ENCODE assay signal across 25 mouse cellular contexts in genomic region chr8:46963619-46964145, GRCm38 (mm10). TPM values are rescaled to one million over a fixed set of nuclear protein-coding genes. Genes with fewer than 3 reads are reported as not detected.
A peak's percentile ranks its signal among the peaks of the same experiment; 100 is the strongest.
DNase-seq lines count a peak whose midpoint lies in the region; ATAC-seq and TF ChIP-seq lines count a peak whose summit lies in the region.
"Had no signal": no experiment of that assay in that cellular context is flagged by ENCODE, and none has a peak within 500 bp of the region (broad histone marks: within the 10 kb centered on the region; RNA-seq: fewer than 3 reads in every experiment).

No protein-coding gene starts in this region.

- ATAC-seq in forebrain, embryonic 11.5 days (replicated peaks; ENCODE audit: low FRiP score) = no peak
- no peak for ATAC-seq in forebrain, embryonic 16.5 days
- no peak for ATAC-seq in midbrain, embryonic 14.5 days (ENCODE audit: low FRiP score, low TSS enrichment)
- peak; percentile 9; the same call in 1 of the 2 replicates for ATAC-seq in limb, embryonic 14.5 days (ENCODE audit: low FRiP score, low read depth)
- ATAC-seq: intestine, embryonic 16.5 days; midbrain, embryonic 13.5 days; Patski had no signal

- no peaks in the 10 kb centered on the region for H3K27me3 ChIP-seq in forebrain, embryonic 11.5 days (ENCODE audit: control insufficient read depth, insufficient read depth, low read length)
- no peaks in the 10 kb centered on the region for H3K27me3 ChIP-seq in forebrain, embryonic 16.5 days (replicated peaks; ENCODE audit: control insufficient read depth, insufficient read depth, low read length)
- 0 out of 2 replicates have a peak, but pooled peaks cover 6% of the 10 kb centered on the region for H3K27me3 ChIP-seq in midbrain, embryonic 10.5 days (ENCODE audit: low read depth, poor library complexity, severe bottlenecking)
- no peaks in the 10 kb centered on the region for H3K27me3 ChIP-seq in midbrain, embryonic 14.5 days (ENCODE audit: control insufficient read depth, insufficient read depth, low read length)
- H3K27me3 ChIP-seq in limb, embryonic 14.5 days (ENCODE audit: control insufficient read depth, insufficient read depth, low read length) = no peaks in the 10 kb centered on the region
- H3K27me3 ChIP-seq: hindbrain, embryonic 13.5 days; midbrain, embryonic 13.5 days; Patski had no signal

- no peaks in the 10 kb centered on the region for H3K9me3 ChIP-seq in forebrain, embryonic 11.5 days (ENCODE audit: control insufficient read depth, low read length)
- H3K9me3 ChIP-seq in forebrain, embryonic 16.5 days (ENCODE audit: control insufficient read depth, low read length) = no peaks in the 10 kb centered on the region
- no peaks in the 10 kb centered on the region for H3K9me3 ChIP-seq in midbrain, embryonic 10.5 days (replicated peaks)
- H3K9me3 ChIP-seq in midbrain, embryonic 14.5 days (ENCODE audit: control insufficient read depth, low read length) = no peaks in the 10 kb centered on the region
- no peaks in the 10 kb centered on the region for H3K9me3 ChIP-seq in limb, embryonic 14.5 days (ENCODE audit: control insufficient read depth, low read length)
- H3K9me3 ChIP-seq: hindbrain, embryonic 13.5 days; megakaryocyte, embryonic 14.5 days; midbrain, embryonic 13.5 days had no signal

- peak overlapping the region; percentile 29 for H3K9ac ChIP-seq in forebrain, embryonic 11.5 days (ENCODE audit: low read length)
- H3K9ac ChIP-seq in forebrain, embryonic 16.5 days (replicated peaks; ENCODE audit: low read depth, low read length) = no peak overlapping the region
- H3K9ac ChIP-seq in midbrain, embryonic 14.5 days (replicated peaks; ENCODE audit: low read length) = no peak overlapping the region
- no peak overlapping the region for H3K9ac ChIP-seq in limb, embryonic 14.5 days (ENCODE audit: low read depth, low read length, severe bottlenecking)
- H3K9ac ChIP-seq: hindbrain, embryonic 13.5 days; midbrain, embryonic 13.5 days had no signal

- WGBS in forebrain, embryonic 11.5 days = 16% methylated on average over 8 of the region's 8 CpGs
- 17% methylated on average over 8 of the region's 8 CpGs for WGBS in forebrain, embryonic 16.5 days
- 27% methylated on average over 8 of the region's 8 CpGs for WGBS in midbrain, embryonic 10.5 days
- 34% methylated on average over 8 of the region's 8 CpGs for WGBS in midbrain, embryonic 14.5 days
- WGBS in limb, embryonic 14.5 days = 24% methylated on average over 8 of the region's 8 CpGs

- TF ChIP-seq POLR2A in limb, embryonic 14.5 days (IDR thresholded peaks at IDR 0.05; ENCODE audit: borderline replicate concordance, extremely low read depth, insufficient read depth, insufficient read length) = no peak

- H3K27ac ChIP-seq in forebrain, embryonic 11.5 days (ENCODE audit: low read depth, low read length) = peak overlapping the region; percentile 18; the same call in 1 of the 2 replicates
- H3K27ac ChIP-seq in forebrain, embryonic 16.5 days (ENCODE audit: low read length) = no peak overlapping the region
- H3K27ac ChIP-seq in midbrain, embryonic 10.5 days (replicated peaks) = peak overlapping the region; percentile 59; the same call in 1 of the 2 replicates
- H3K27ac ChIP-seq in midbrain, embryonic 14.5 days (replicated peaks; ENCODE audit: low read depth, low read length) = no peak overlapping the region
- peak overlapping the region; percentile 65 for H3K27ac ChIP-seq in limb, embryonic 14.5 days (replicated peaks; ENCODE audit: low read depth, low read length)
- H3K27ac ChIP-seq: hindbrain, embryonic 13.5 days; midbrain, embryonic 13.5 days had no signal

- no peak overlapping the region for H3K4me2 ChIP-seq in forebrain, embryonic 11.5 days (ENCODE audit: low read depth, low read length, severe bottlenecking)
- no peak overlapping the region for H3K4me2 ChIP-seq in forebrain, embryonic 16.5 days (ENCODE audit: low read length)
- no peak overlapping the region for H3K4me2 ChIP-seq in midbrain, embryonic 14.5 days (ENCODE audit: low read length)
- no peak overlapping the region for H3K4me2 ChIP-seq in limb, embryonic 14.5 days (replicated peaks; ENCODE audit: low read depth, low read length, severe bottlenecking)
- H3K4me2 ChIP-seq: hindbrain, embryonic 13.5 days; liver, embryonic 11.5 days; midbrain, embryonic 13.5 days had no signal

- peaks cover 4% of the 10 kb centered on the region; the same call in 1 of the 2 replicates for H3K4me1 ChIP-seq in forebrain, embryonic 11.5 days (replicated peaks; ENCODE audit: control insufficient read depth, insufficient read depth, low read length)
- no peaks in the 10 kb centered on the region for H3K4me1 ChIP-seq in forebrain, embryonic 16.5 days (replicated peaks; ENCODE audit: control insufficient read depth, insufficient read depth, low read length)
- H3K4me1 ChIP-seq in midbrain, embryonic 10.5 days = peaks cover 22% of the 10 kb centered on the region
- H3K4me1 ChIP-seq in midbrain, embryonic 14.5 days (ENCODE audit: control insufficient read depth, insufficient read depth, low read length) = no peaks in the 10 kb centered on the region; the same call in 1 of the 2 replicates
- H3K4me1 ChIP-seq in limb, embryonic 14.5 days (ENCODE audit: control insufficient read depth, insufficient read depth, low read length) = peaks cover 18% of the 10 kb centered on the region
- H3K4me1 ChIP-seq: megakaryocyte, embryonic 14.5 days had no signal

- no peak for DNase-seq in forebrain, embryonic 11.5 days (ENCODE audit: low spot score)
- no peak for DNase-seq in midbrain, embryonic 10.5 days (ENCODE audit: low spot score)
- no peak for DNase-seq in midbrain, embryonic 14.5 days
- peak; percentile 48 for DNase-seq in forelimb bud, embryonic 11.5 days (ENCODE audit: low read depth, low spot score)
- no peak for DNase-seq in limb, embryonic 14.5 days (ENCODE audit: low spot score)
- no peak for DNase-seq in cerebellum, adult 9-10 months
- no peak for DNase-seq in spleen, postnatal 36 days (ENCODE audit: low spot score in 2 of 2)
- DNase-seq: adrenal gland, postnatal 14 days; cerebellum, adult 18-20 months; cerebellum, postnatal 14 days; gastrocnemius, postnatal 10 days; heart, postnatal 36 days; kidney, adult 9 months; kidney, postnatal 10 days; layer of hippocampus, postnatal 36 days; lung, postnatal 4 days; right cerebral cortex, postnatal 25 days; thymus, postnatal 14 days had no signal

- no peak overlapping the region for H3K4me3 ChIP-seq in forebrain, embryonic 11.5 days (ENCODE audit: low read depth, low read length)
- no peak overlapping the region for H3K4me3 ChIP-seq in forebrain, embryonic 16.5 days (replicated peaks; ENCODE audit: low read length)
- H3K4me3 ChIP-seq in midbrain, embryonic 10.5 days = no peak overlapping the region
- H3K4me3 ChIP-seq in midbrain, embryonic 14.5 days (replicated peaks; ENCODE audit: low read depth, low read length) = no peak overlapping the region
- H3K4me3 ChIP-seq in limb, embryonic 14.5 days (replicated peaks; ENCODE audit: low read length) = no peak overlapping the region
- H3K4me3 ChIP-seq: hindbrain, embryonic 13.5 days; megakaryocyte, embryonic 14.5 days; midbrain, embryonic 13.5 days had no signal

- no peaks in the 10 kb centered on the region for H3K36me3 ChIP-seq in forebrain, embryonic 11.5 days (ENCODE audit: control insufficient read depth, insufficient read depth, low read length)
- H3K36me3 ChIP-seq in forebrain, embryonic 16.5 days (ENCODE audit: control insufficient read depth, insufficient read depth) = no peaks in the 10 kb centered on the region
- no peaks in the 10 kb centered on the region for H3K36me3 ChIP-seq in midbrain, embryonic 10.5 days
- no peaks in the 10 kb centered on the region for H3K36me3 ChIP-seq in midbrain, embryonic 14.5 days (ENCODE audit: control insufficient read depth, insufficient read depth, low read length)
- no peaks in the 10 kb centered on the region for H3K36me3 ChIP-seq in limb, embryonic 14.5 days (ENCODE audit: control insufficient read depth, insufficient read depth, low read length)
- H3K36me3 ChIP-seq: hindbrain, embryonic 13.5 days; midbrain, embryonic 13.5 days had no signal

RNA-seq across cellular contexts. Expression of gene Enpp6, which starts 23.0 kb away (rescaled TPM):
- 0.13 TPM in 1 of 2 replicates, not detected in the other for polyA plus RNA-seq in forebrain, embryonic 11.5 days (2014; fragmentation: Nextera tagmentation; extraction: Ambion mirVana)
- 0.11 and 0.35 TPM in 2 replicates for polyA plus RNA-seq in forebrain, embryonic 16.5 days (2015; fragmentation: Nextera tagmentation; extraction: Ambion mirVana)
- 0.16 and 0.17 TPM in 2 replicates for polyA plus RNA-seq in midbrain, embryonic 10.5 days (2016; fragmentation: Nextera tagmentation; extraction: Ambion mirVana)
- polyA plus RNA-seq in midbrain, embryonic 14.5 days (2014; fragmentation: Nextera tagmentation; extraction: Ambion mirVana) = not detected in 2 replicates
- polyA plus RNA-seq in limb, embryonic 14.5 days (2012; rRNA removed) = 0.49 and 0.92 TPM in 2 replicates
- 1.3 and 1.7 TPM in 2 replicates for polyA plus RNA-seq in limb, embryonic 14.5 days (2014; fragmentation: Nextera tagmentation; extraction: Ambion mirVana)

Comparison
In these comparisons a context has a peak if more than half of its experiments do, and no peak if none do; other contexts are left out.
1. H3K27ac ChIP-seq: peak in forebrain, embryonic 11.5 days (single experiment), midbrain, embryonic 10.5 days (single experiment) and limb, embryonic 14.5 days (single experiment); none in forebrain, embryonic 16.5 days (single experiment) and midbrain, embryonic 14.5 days (single experiment).